Mouse (Mus musculus): ENCODE results near the gene Taf8. TPM values are rescaled to one million over a fixed set of nuclear protein-coding genes. Genes with fewer than 3 reads are reported as not detected.
A peak's percentile ranks its signal among the peaks of the same experiment; 100 is the strongest.

Gene Taf8
- total and polyA plus RNA-seq, 3 experiments = 15.2 to 25.7 TPM; not detected in 1

DNA sequence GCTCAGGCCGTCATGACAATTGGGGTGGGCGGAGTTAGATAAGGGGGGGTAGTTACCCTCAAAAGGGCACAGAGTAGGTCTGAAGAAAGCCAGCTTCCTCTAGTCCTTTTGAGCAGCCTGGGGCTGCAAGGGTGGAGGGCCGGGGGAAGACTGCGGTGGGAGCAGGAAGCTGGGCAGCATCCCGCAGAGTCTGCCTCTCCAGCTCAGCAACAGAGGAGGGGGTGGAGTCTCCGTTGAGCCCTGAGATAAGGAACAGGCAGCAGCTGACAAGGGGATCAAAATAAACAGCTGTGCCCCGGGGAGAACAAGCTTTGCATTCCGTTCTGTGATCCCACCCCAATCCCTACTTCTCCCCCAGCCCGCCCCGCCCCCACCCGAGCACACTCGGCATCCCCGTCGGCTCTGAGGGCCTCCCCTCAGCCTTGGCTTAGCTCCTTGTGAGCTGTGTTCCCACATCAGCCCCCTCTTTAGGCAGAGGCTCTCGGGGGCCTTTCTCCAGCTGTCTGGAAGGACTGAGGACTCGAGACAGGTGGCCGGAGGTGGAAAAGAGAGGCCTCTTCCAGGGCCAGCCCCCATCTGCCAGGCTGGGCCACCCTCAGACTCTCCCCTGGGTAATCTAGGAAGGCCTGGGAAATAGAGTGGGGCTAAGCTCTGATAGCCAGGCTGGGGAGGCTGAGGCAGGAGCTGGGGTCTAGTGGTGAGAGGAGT, 19.6 kb upstream of the Taf8 start:
- Histone ChIP-seq H3K4me1 (ENCODE audit: control insufficient read depth in 1 of 2, insufficient read depth in 2 of 2, low read length in 2 of 2) (peaks cover 13 to 20% of the 10 kb centered on the region in 2 experiments), H3K79me2 (ENCODE audit: control insufficient read depth, insufficient read depth, low read length, poor library complexity) (peaks cover 2% of the 10 kb centered on the region; the same call in 1 of the 2 replicates), H3K4me3 (ENCODE audit: control insufficient read depth in 1 of 2, insufficient read depth in 1 of 2, low read depth in 2 of 2, low read length in 2 of 2) (peak overlapping the region; percentile 46 to 58), H3K36me3 (ENCODE audit: control insufficient read depth in 1 of 2, insufficient read depth in 2 of 2, low read length in 2 of 2) (peaks cover 0 to 18% of the 10 kb centered on the region in 2 experiments; a peak in 2 of 4 replicates), H3K27ac (ENCODE audit: control insufficient read depth, low read depth, low read length) (peak overlapping the region; percentile 77), H3K27me3 (ENCODE audit: control insufficient read depth in 1 of 2, insufficient read depth in 2 of 2, low read length in 2 of 2) (no peaks in the 10 kb centered on the region), H3K9ac (ENCODE audit: control insufficient read depth, low read depth, low read length, poor library complexity, severe bottlenecking) (peak overlapping the region; percentile 76), H3K9me3 (replicated peaks; ENCODE audit: insufficient read depth, low read length) (no peaks in the 10 kb centered on the region)
- DNase-seq (ENCODE audit: low read depth, low spot score) = peak; percentile 95
- peak; percentile 58 for TF ChIP-seq TAL1 (IDR thresholded peaks at IDR 0.05; ENCODE audit: low read length)
- TF ChIP-seq GABPA (IDR thresholded peaks at IDR 0.05; ENCODE audit: low read depth, low read length) = no peak
- TF ChIP-seq MAFK (IDR thresholded peaks at IDR 0.05; ENCODE audit: borderline replicate concordance, low read depth, low read length) = no peak
- no peak for TF ChIP-seq E2F4 (IDR thresholded peaks at IDR 0.05; ENCODE audit: borderline replicate concordance, low read depth, low read length)
- TF ChIP-seq POLR2AphosphoS5 (IDR thresholded peaks at IDR 0.05; ENCODE audit: borderline replicate concordance, low read depth, low read length) = no peak
- no peak for TF ChIP-seq POLR2AphosphoS2 (IDR thresholded peaks at IDR 0.05; ENCODE audit: low read length)
- TF ChIP-seq POLR2A (IDR thresholded peaks at IDR 0.05; ENCODE audit: control insufficient read depth in 1 of 2, insufficient read depth in 1 of 2, low read depth in 1 of 2, low read length in 2 of 2, poor library complexity in 1 of 2) = no peak
- TF ChIP-seq CHD2 (IDR thresholded peaks at IDR 0.05; ENCODE audit: low read length) = no peak
- no peak for TF ChIP-seq ZC3H11A (IDR thresholded peaks at IDR 0.05; ENCODE audit: low read depth, low read length)
- no peak for TF ChIP-seq ZNF384 (IDR thresholded peaks at IDR 0.05; ENCODE audit: low read depth, low read length)
- TF ChIP-seq MYB (IDR thresholded peaks at IDR 0.05; ENCODE audit: low read depth, low read length) = no peak
- TF ChIP-seq MAZ (IDR thresholded peaks at IDR 0.05; ENCODE audit: low read depth, low read length) = peak; percentile 86
- TF ChIP-seq ETS1 (IDR thresholded peaks at IDR 0.05; ENCODE audit: low read depth, low read length) = peak; percentile 100
- TF ChIP-seq CTCF (IDR thresholded peaks at IDR 0.05 in 2 of 3, conservative IDR thresholded peaks at IDR 0.05 in 1 of 3; ENCODE audit: control insufficient read depth in 1 of 3, insufficient read depth in 1 of 3, low read depth in 2 of 3, low read length in 3 of 3, poor library complexity in 1 of 3, severe bottlenecking in 1 of 3) = no peak
- TF ChIP-seq TBP (IDR thresholded peaks at IDR 0.05; ENCODE audit: low read depth, low read length) = peak; percentile 46; the same call in 1 of the 2 replicates
- no peak for TF ChIP-seq RAD21 (IDR thresholded peaks at IDR 0.05; ENCODE audit: low read depth, low read length)
- peak; percentile 82 for TF ChIP-seq TCF12 (IDR thresholded peaks at IDR 0.05; ENCODE audit: low read depth, low read length)
- no peak for TF ChIP-seq HCFC1 (IDR thresholded peaks at IDR 0.05; ENCODE audit: low read depth, low read length)
- no peak for TF ChIP-seq NELFE (IDR thresholded peaks at IDR 0.05; ENCODE audit: low read depth, low read length)
- peak; percentile 88 for TF ChIP-seq GATA1 (IDR thresholded peaks at IDR 0.05; ENCODE audit: low read depth, low read length)
- no peak for TF ChIP-seq KAT2A (conservative IDR thresholded peaks at IDR 0.05; ENCODE audit: low read depth, low read length)
- TF ChIP-seq UBTF (IDR thresholded peaks at IDR 0.05; ENCODE audit: borderline replicate concordance, insufficient read depth, low read depth, low read length) = no peak
- no peak for TF ChIP-seq MYC (IDR thresholded peaks at IDR 0.05; ENCODE audit: low read depth, low read length)
- no peak for TF ChIP-seq SMC3 (IDR thresholded peaks at IDR 0.05; ENCODE audit: low read depth, low read length)
- TF ChIP-seq RCOR1 (IDR thresholded peaks at IDR 0.05; ENCODE audit: low read depth, low read length) = no peak
- TF ChIP-seq MXI1 (IDR thresholded peaks at IDR 0.05; ENCODE audit: low read depth, low read length) = no peak
- TF ChIP-seq EP300 (IDR thresholded peaks at IDR 0.05; ENCODE audit: low read depth in 1 of 2, low read length in 2 of 2) = peak; percentile 38 to 75; a peak in 3 of 4 replicates
- TF ChIP-seq MAX (IDR thresholded peaks at IDR 0.05; ENCODE audit: low read length) = no peak
- no peak for TF ChIP-seq NRF1 (IDR thresholded peaks at IDR 0.05; ENCODE audit: insufficient read depth, low read depth, low read length, poor library complexity, severe bottlenecking)
- TF ChIP-seq BHLHE40 (IDR thresholded peaks at IDR 0.05; ENCODE audit: borderline replicate concordance, low read depth, low read length) = no peak
- no peak for TF ChIP-seq JUND (IDR thresholded peaks at IDR 0.05; ENCODE audit: low read depth, low read length)
- TF ChIP-seq USF1 (IDR thresholded peaks at IDR 0.05; ENCODE audit: low read depth, low read length) = peak; percentile 38; the same call in 1 of the 2 replicates
- TF ChIP-seq CHD1 (IDR thresholded peaks at IDR 0.05; ENCODE audit: low read depth, low read length) = no peak
- peak; percentile 94 for TF ChIP-seq ZKSCAN1 (IDR thresholded peaks at IDR 0.05; ENCODE audit: low read depth, low read length)
- TF ChIP-seq MEF2A (IDR thresholded peaks at IDR 0.05; ENCODE audit: extremely low read depth, insufficient replicate concordance, low read depth, low read length, poor library complexity, severe bottlenecking) = no peak
- peak; percentile 75 for TF ChIP-seq ELF1 (IDR thresholded peaks at IDR 0.05; ENCODE audit: low read depth, low read length)
- TF ChIP-seq ZMIZ1 (IDR thresholded peaks at IDR 0.05; ENCODE audit: low read depth, low read length) = peak; percentile 57; the same call in 1 of the 2 replicates
